ENCODE assay signal across 25 mouse cellular contexts in genomic region chr11:70804395-70804794, GRCm38 (mm10). TPM values are rescaled to one million over a fixed set of nuclear protein-coding genes. Genes with fewer than 3 reads are reported as not detected.
A peak's percentile ranks its signal among the peaks of the same experiment; 100 is the strongest.
DNase-seq lines count a peak whose midpoint lies in the region; ATAC-seq and TF ChIP-seq lines count a peak whose summit lies in the region.
"Had no signal": no experiment of that assay in that cellular context is flagged by ENCODE, and none has a peak within 500 bp of the region (broad histone marks: within the 10 kb centered on the region; RNA-seq: fewer than 3 reads in every experiment).

No protein-coding gene starts in this region.

- no peak for ATAC-seq in kidney, embryonic 15.5 days (replicated peaks; ENCODE audit: low FRiP score)
- ATAC-seq in intestine, postnatal 0 days = no peak
- ATAC-seq: forebrain, embryonic 15.5 days; hindbrain, embryonic 16.5 days had no signal

- DNase-seq in kidney, postnatal 14 days = no peak
- DNase-seq in CH12.LX (ENCODE audit: extremely low read depth) = no peak
- no peak for DNase-seq in ES-E14 (ENCODE audit: low read depth, low spot score)
- no peak for DNase-seq in forebrain, embryonic 10.5 days (ENCODE audit: extremely low spot score, low spot score)
- DNase-seq in right cerebral cortex, postnatal 25 days = no peak
- DNase-seq: cerebellum, adult 11 months; cerebellum, adult 8-10 months; cerebellum, postnatal 14 days; embryo, embryonic 11 days; gastrocnemius, postnatal 10 days; heart, postnatal 4 days had no signal

- 82% methylated on average over 3 of the region's 3 CpGs for whole genome bisulfite sequencing in kidney, embryonic 15.5 days
- 86% methylated on average over 3 of the region's 3 CpGs for WGBS in intestine, postnatal 0 days
- 91% methylated on average over 3 of the region's 3 CpGs for WGBS in forebrain, embryonic 10.5 days

- in situ Hi-C loops in CH12.LX (cut with MboI; ENCODE audit: low pct_ligation_motif_present, low pct_unique_long_range_greater_than_20kb, low sequenced_read_pairs) = no loop called here
- in situ Hi-C loops in ES-E14 (cut with MboI; ENCODE audit: low sequenced_read_pairs in 2 of 2, unreplicated experiment in 2 of 2) = no loop called here

- no peaks in the 10 kb centered on the region for H3K9me3 ChIP-seq in kidney, embryonic 15.5 days (replicated peaks)
- H3K9me3 ChIP-seq in CH12.LX (replicated peaks; ENCODE audit: low read length) (peaks cover 6% of the 10 kb centered on the region), ES-E14 (ENCODE audit: control insufficient read depth, insufficient read depth, low read depth, low read length) (no peaks in the 10 kb centered on the region)
- no peaks in the 10 kb centered on the region for H3K9me3 ChIP-seq in intestine, postnatal 0 days (ENCODE audit: control insufficient read depth)
- no peaks in the 10 kb centered on the region for H3K9me3 ChIP-seq in forebrain, embryonic 10.5 days
- H3K9me3 ChIP-seq: embryonic facial prominence, embryonic 15.5 days; forebrain, embryonic 15.5 days; heart, embryonic 15.5 days; hindbrain, embryonic 12.5 days had no signal

- H3K27me3 ChIP-seq in kidney, embryonic 15.5 days = no peaks in the 10 kb centered on the region
- no peaks in the 10 kb centered on the region for H3K27me3 ChIP-seq in CH12.LX (replicated peaks)
- no peaks in the 10 kb centered on the region for H3K27me3 ChIP-seq in intestine, postnatal 0 days (replicated peaks; ENCODE audit: control insufficient read depth, insufficient read depth, low read length)
- no peaks in the 10 kb centered on the region for H3K27me3 ChIP-seq in forebrain, embryonic 10.5 days (ENCODE audit: poor library complexity, severe bottlenecking)
- H3K27me3 ChIP-seq: embryonic facial prominence, embryonic 15.5 days; forebrain, embryonic 15.5 days; heart, embryonic 15.5 days; hindbrain, embryonic 12.5 days had no signal

- no peak for TF ChIP-seq POLR2A in CH12.LX (IDR thresholded peaks at IDR 0.05; ENCODE audit: low read depth, low read length)

- no peak overlapping the region for H3K9ac ChIP-seq in kidney, embryonic 15.5 days
- no peak overlapping the region for H3K9ac ChIP-seq in CH12.LX (ENCODE audit: insufficient read depth, low read depth)
- no peak overlapping the region for H3K9ac ChIP-seq in ES-E14 (ENCODE audit: insufficient read depth, low read depth, low read length, poor library complexity, severe bottlenecking)
- H3K9ac ChIP-seq in intestine, postnatal 0 days (ENCODE audit: low read depth, low read length) = no peak overlapping the region
- H3K9ac ChIP-seq: embryonic facial prominence, embryonic 15.5 days; forebrain, embryonic 15.5 days; heart, embryonic 15.5 days; hindbrain, embryonic 12.5 days had no signal

- dilution Hi-C loops in CH12.LX (cut with MboI; ENCODE audit: extremely low pct_ligation_motif_present, extremely low pct_unique_long_range_greater_than_20kb, low sequenced_read_pairs) = no loop called here

- TF ChIP-seq EP300 in CH12.LX (IDR thresholded peaks at IDR 0.05; ENCODE audit: low read length) = no peak

- no peaks in the 10 kb centered on the region for H3K36me3 ChIP-seq in kidney, embryonic 15.5 days
- H3K36me3 ChIP-seq in CH12.LX (replicated peaks in 1 of 2; ENCODE audit: control insufficient read depth in 1 of 2, insufficient read depth in 1 of 2, low read length in 1 of 2) (no peaks in the 10 kb centered on the region), ES-E14 (ENCODE audit: control insufficient read depth, insufficient read depth, low read length, poor library complexity, severe bottlenecking) (no peaks in the 10 kb centered on the region)
- no peaks in the 10 kb centered on the region for H3K36me3 ChIP-seq in intestine, postnatal 0 days (ENCODE audit: control insufficient read depth, insufficient read depth)
- no peaks in the 10 kb centered on the region for H3K36me3 ChIP-seq in forebrain, embryonic 10.5 days (replicated peaks)
- H3K36me3 ChIP-seq: embryonic facial prominence, embryonic 15.5 days; forebrain, embryonic 15.5 days; heart, embryonic 15.5 days; hindbrain, embryonic 12.5 days had no signal

- no peak overlapping the region for H3K4me2 ChIP-seq in kidney, embryonic 15.5 days
- H3K4me2 ChIP-seq in CH12.LX (ENCODE audit: insufficient read depth, low read depth, poor library complexity, severe bottlenecking) = no peak overlapping the region
- H3K4me2 ChIP-seq in intestine, postnatal 0 days (replicated peaks; ENCODE audit: low read depth) = no peak overlapping the region
- H3K4me2 ChIP-seq: embryonic facial prominence, embryonic 15.5 days; forebrain, embryonic 15.5 days; heart, embryonic 11.5 days; hindbrain, embryonic 12.5 days had no signal

- TF ChIP-seq CTCF in CH12.LX (conservative IDR thresholded peaks at IDR 0.05 in 1 of 2, IDR thresholded peaks at IDR 0.05 in 1 of 2; ENCODE audit: low read depth in 2 of 2, low read length in 2 of 2) = no peak
- TF ChIP-seq CTCF in intestine, postnatal 0 days (IDR thresholded peaks at IDR 0.05; ENCODE audit: low read depth) = no peak

- no peaks in the 10 kb centered on the region for H3K79me2 ChIP-seq in CH12.LX (replicated peaks; ENCODE audit: control insufficient read depth, extremely low read depth, insufficient read depth, poor library complexity, severe bottlenecking)

- H3K4me3 ChIP-seq in kidney, embryonic 15.5 days (replicated peaks) = no peak overlapping the region
- H3K4me3 ChIP-seq in CH12.LX (replicated peaks in 1 of 3; ENCODE audit: low read depth in 2 of 3, low read length in 2 of 3, poor library complexity in 1 of 3) = no peak overlapping the region
- no peak overlapping the region for H3K4me3 ChIP-seq in ES-E14 (ENCODE audit: insufficient read depth in 1 of 2, low read depth in 1 of 2, low read length in 2 of 2, poor library complexity in 1 of 2, severe bottlenecking in 1 of 2)
- no peak overlapping the region for H3K4me3 ChIP-seq in intestine, postnatal 0 days (ENCODE audit: low read depth, low read length)
- no peak overlapping the region for H3K4me3 ChIP-seq in forebrain, embryonic 10.5 days
- H3K4me3 ChIP-seq: embryonic facial prominence, embryonic 15.5 days; erythroblast, embryonic 14.5 days; forebrain, embryonic 15.5 days; heart, embryonic 15.5 days; hindbrain, embryonic 12.5 days had no signal

- peak overlapping the region; percentile 45; the same call in 1 of the 2 replicates for H3K27ac ChIP-seq in kidney, embryonic 15.5 days
- no peak overlapping the region for H3K27ac ChIP-seq in CH12.LX (ENCODE audit: insufficient read depth, low read depth)
- no peak overlapping the region for H3K27ac ChIP-seq in ES-E14 (ENCODE audit: insufficient read depth, low read depth, low read length, poor library complexity, severe bottlenecking)
- H3K27ac ChIP-seq in intestine, postnatal 0 days (ENCODE audit: low read depth, low read length) = 0 out of 2 replicates have a peak overlapping the region, but pooled peaks have one; percentile 60
- H3K27ac ChIP-seq in forebrain, embryonic 10.5 days = no peak overlapping the region
- H3K27ac ChIP-seq: embryonic facial prominence, embryonic 15.5 days; forebrain, embryonic 15.5 days; hindbrain, embryonic 12.5 days had no signal

- no peak for TF ChIP-seq RAD21 in CH12.LX (IDR thresholded peaks at IDR 0.05; ENCODE audit: low read depth, low read length)

- H3K4me1 ChIP-seq in kidney, embryonic 15.5 days = peaks cover 3% of the 10 kb centered on the region; the same call in 1 of the 2 replicates
- H3K4me1 ChIP-seq in CH12.LX (ENCODE audit: control insufficient read depth in 1 of 2, insufficient read depth in 2 of 2) (peaks cover 28 to 89% of the 10 kb centered on the region in 2 experiments), ES-E14 (ENCODE audit: control insufficient read depth in 2 of 2, insufficient read depth in 2 of 2, low read length in 2 of 2, poor library complexity in 1 of 2) (peaks cover 0 to 5% of the 10 kb centered on the region in 2 experiments; a peak in 1 of 4 replicates)
- H3K4me1 ChIP-seq in intestine, postnatal 0 days (replicated peaks; ENCODE audit: control insufficient read depth, insufficient read depth, low read length) = no peaks in the 10 kb centered on the region
- H3K4me1 ChIP-seq in forebrain, embryonic 10.5 days = no peaks in the 10 kb centered on the region; the same call in 1 of the 2 replicates
- H3K4me1 ChIP-seq: embryonic facial prominence, embryonic 15.5 days; forebrain, embryonic 15.5 days had no signal

TF ChIP-seq in CH12.LX, 34 proteins besides CTCF, POLR2A, EP300 and RAD21:
- TF ChIP-seq MAFK (IDR thresholded peaks at IDR 0.05; ENCODE audit: insufficient replicate concordance, low read length) (peak; percentile 93), IRF4 (IDR thresholded peaks at IDR 0.05; ENCODE audit: low read depth, low read length) (no peak)

TF ChIP-seq in ES-E14, 5 proteins besides CTCF, POLR2A, EP300 and RAD21:
- TF ChIP-seq CHD2 (IDR thresholded peaks at IDR 0.05; ENCODE audit: low read depth, low read length) (no peak), MAFK (IDR thresholded peaks at IDR 0.05; ENCODE audit: insufficient read depth, low read depth, low read length) (0 out of 2 replicates have a peak, but pooled peaks have one; percentile 6)

RNA-seq across cellular contexts. Expression of gene Scimp, which starts 8.0 kb away (rescaled TPM):
- 0.25 TPM in 1 of 2 replicates, not detected in the other for polyA plus RNA-seq in kidney, embryonic 15.5 days (2015; fragmentation: Nextera tagmentation; extraction: Ambion mirVana)
- 0.17 and 0.30 TPM in 2 replicates for total RNA-seq in CH12.LX (2012; rRNA removed)
- total RNA-seq in CH12.LX (2014; rRNA removed) = 0.21 and 1.2 TPM in 2 replicates
- 0.53 and 0.79 TPM in 2 replicates for polyA plus RNA-seq in CH12.LX (2012; ENCODE audit: insufficient read length, low read depth)
- not detected in 2 replicates for total RNA-seq in ES-E14 (2012; rRNA removed)
- polyA plus RNA-seq in intestine, postnatal 0 days (2015; fragmentation: Nextera tagmentation; extraction: Ambion mirVana) = 1.9 and 2.0 TPM in 2 replicates
- not detected in 2 replicates for polyA plus RNA-seq in forebrain, embryonic 10.5 days (2016; fragmentation: Nextera tagmentation; extraction: Ambion mirVana)
- total RNA-seq: common myeloid progenitor, adult 5-6 weeks; gastrocnemius, postnatal 10 days; gastrocnemius, postnatal 4 days; heart, postnatal 4 days; MEL had no signal
- polyA plus RNA-seq: embryonic facial prominence, embryonic 11.5 days; embryonic facial prominence, embryonic 15.5 days; erythroblast, embryonic 14.5 days; forebrain, embryonic 11.5 days; forebrain, embryonic 15.5 days; hindbrain, embryonic 12.5 days had no signal

RNA-seq across cellular contexts. Expression of gene Rabep1, which starts 40.2 kb away (rescaled TPM):
- 36.5 and 36.8 TPM in 2 replicates for polyA plus RNA-seq in kidney, embryonic 15.5 days (2015; fragmentation: Nextera tagmentation; extraction: Ambion mirVana)
- total RNA-seq in CH12.LX (2012; rRNA removed) (22.3 and 23.8 TPM in 2 replicates), CH12.LX (2014; rRNA removed) (26.1 and 33.4 TPM in 2 replicates), ES-E14 (2012; rRNA removed) (29.0 and 38.8 TPM in 2 replicates)
- 28.3 and 34.7 TPM in 2 replicates for polyA plus RNA-seq in CH12.LX (2012; ENCODE audit: insufficient read length, low read depth)
- polyA plus RNA-seq in intestine, postnatal 0 days (2015; fragmentation: Nextera tagmentation; extraction: Ambion mirVana) = 90.9 and 104 TPM in 2 replicates
- polyA plus RNA-seq in forebrain, embryonic 10.5 days (2016; fragmentation: Nextera tagmentation; extraction: Ambion mirVana) = 33.2 and 37.9 TPM in 2 replicates

RNA-seq across cellular contexts. Expression of gene Zfp3, which starts 40.4 kb away (rescaled TPM):
- polyA plus RNA-seq in kidney, embryonic 15.5 days (2015; fragmentation: Nextera tagmentation; extraction: Ambion mirVana) = 6.8 and 8.1 TPM in 2 replicates
- total RNA-seq in CH12.LX (2012; rRNA removed) (3.1 and 3.5 TPM in 2 replicates), CH12.LX (2014; rRNA removed) (1.7 and 1.9 TPM in 2 replicates), ES-E14 (2012; rRNA removed) (1.4 and 2.1 TPM in 2 replicates)
- 2.0 and 2.5 TPM in 2 replicates for polyA plus RNA-seq in CH12.LX (2012; ENCODE audit: insufficient read length, low read depth)
- 4.4 and 5.0 TPM in 2 replicates for polyA plus RNA-seq in intestine, postnatal 0 days (2015; fragmentation: Nextera tagmentation; extraction: Ambion mirVana)
- 7.4 and 7.5 TPM in 2 replicates for polyA plus RNA-seq in forebrain, embryonic 10.5 days (2016; fragmentation: Nextera tagmentation; extraction: Ambion mirVana)

Comparison
In these comparisons a context has a peak if more than half of its experiments do, and no peak if none do; other contexts are left out.
1. H3K27ac ChIP-seq: peak in kidney, embryonic 15.5 days (single experiment) and intestine, postnatal 0 days (single experiment); none in CH12.LX (single experiment), ES-E14 (single experiment) and forebrain, embryonic 10.5 days (single experiment).